Mouse (Mus musculus) erythroblast, embryonic 14.5 days (primary cell): ENCODE results near the gene Sbpl.

Source experiments
- GATA1 ChIP-seq: IDR thresholded peaks from 2 replicates; pipeline ENCODE4 v1.6.1; 2012; ENCODE audit warnings: low read length, inconsistent platforms, mixed read lengths
- TAL1 ChIP-seq: IDR thresholded peaks from 3 replicates; pipeline ENCODE4 v1.6.1; 2012; ENCODE audit warnings: low read length, inconsistent platforms, mixed read lengths

GRCm38 (mm10) chr17:24000404-24000803 lies 45.3 kb upstream of the Sbpl start:
- no peak for TF ChIP-seq TAL1
- no peak for TF ChIP-seq GATA1
